Mouse (Mus musculus) kidney, adult 2 months (tissue): ENCODE measurements around the gene Aatk.

ENCODE experiments used
- CTCF ChIP-seq: fragments of 200-500 bp; conservative IDR thresholded peaks from 2 replicates; pipeline ENCODE4 v1.5.1; 2011; ENCODE audit warnings: low read depth, mild to moderate bottlenecking, control low read depth, low read length, moderate library complexity, mixed read lengths; ENCODE audit not compliant: insufficient read depth, insufficient read length
- POLR2A ChIP-seq: fragments of 200-500 bp; IDR thresholded peaks from one replicate; pipeline ENCODE4 v1.6.1; 2011; ENCODE audit warnings: low read depth, low read length, control low read depth

DNA sequence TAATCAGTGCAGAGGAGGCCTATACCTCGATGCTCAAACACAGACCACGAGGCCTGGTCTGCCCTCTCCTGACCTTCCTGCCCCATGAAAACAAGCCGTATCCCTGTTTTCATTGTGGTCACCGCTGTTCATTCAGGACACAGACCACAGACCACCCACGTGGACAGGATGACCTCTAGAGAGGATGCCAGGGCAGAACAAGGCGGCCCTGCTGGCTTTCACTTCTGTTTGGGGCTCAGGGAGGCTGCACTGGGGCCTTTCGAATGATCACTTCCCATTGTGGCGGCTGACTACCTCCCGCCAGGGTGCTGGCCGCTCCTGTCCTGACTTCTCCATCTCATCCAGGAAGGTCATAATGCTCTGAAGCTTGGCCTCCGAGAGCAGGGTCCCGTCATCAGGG, 24.1 kb upstream of the Aatk start:
- TF ChIP-seq CTCF (no peak), POLR2A (no peak)
